Mouse (Mus musculus) left cerebral cortex, postnatal 36 days (tissue): ENCODE data around the gene Icam4. TPM values are rescaled to one million over a fixed set of nuclear protein-coding genes. Genes with fewer than 3 reads are reported as not detected.
"Not testable (repeated sequence)": the region's sequence is repeated elsewhere in the genome, so short reads cannot be mapped to it uniquely, and the experiment has no call there.

ENCODE experiments used
- DNase-seq, 2 experiments: peaks; one replicate each; pipeline ENCODE4 v3.0.0; 2021 to 2022; ENCODE audit warnings: low spot score in 2 of 2, mixed read lengths in 1 of 2
- intact Hi-C: fragments of 180-260 bp; cut with DNase I; formaldehyde crosslinking; loops from one replicate; pipeline ENCODE4 v1.15.1; 2025
- total RNA-seq, 2 experiments: library from RNA; stranded (reverse); gene quantifications; 2 replicates each; pipeline ENCODE4 v1.2.3; 2021

The Icam4 gene
- 1 to 10 TPM; 1.2 to 1.3 TPM for total RNA-seq

- intact Hi-C loops: loop anchor here (5.0 kb wide), 1 partner anchor 103 kb away; the partner anchor contains the start of gene Tyk2
- peak; percentile 64 to 71 for DNase-seq
These were observed at the start of gene Icam4 for GRCm38 (mm10) chr9:21029291-21030054. TSS of gene Icam4 (plus strand) at chr9:21029373.

- no peak for DNase-seq
- intact Hi-C loops: no loop called here
These were observed 49.4 kb upstream of the Icam4 start for GRCm38 (mm10) chr9:20979769-20980168.

GRCm38 (mm10) chr9:20982171-20982570, 47.0 kb upstream of the Icam4 start:
- intact Hi-C loops: no loop called here
- no peak for DNase-seq

DNA sequence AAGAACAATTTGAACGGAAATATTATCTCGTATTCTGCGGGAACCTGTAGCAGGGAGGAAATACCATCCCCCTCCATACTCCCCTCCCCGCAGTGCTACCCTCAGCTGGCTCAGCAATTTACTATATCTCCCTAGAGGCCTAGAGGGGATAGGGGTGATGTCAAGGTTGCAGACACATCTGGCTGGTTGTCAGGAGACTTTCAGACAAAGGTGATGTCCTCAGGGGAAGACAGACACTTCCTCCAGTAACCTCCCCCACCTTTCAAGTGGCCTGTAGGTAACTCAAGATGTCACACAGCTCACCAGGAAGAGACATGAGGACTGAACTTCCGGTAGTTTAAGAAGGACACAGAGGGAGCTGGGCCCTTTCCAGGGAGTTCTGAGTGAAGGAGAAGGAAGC, 46.0 kb upstream of the Icam4 start:
- DNase-seq: no peak
- intact Hi-C loops: no loop called here

- intact Hi-C loops: no loop called here
- DNase-seq: no peak
These were observed 42.1 kb upstream of the Icam4 start for GRCm38 (mm10) chr9:20986952-20987686.

DNA sequence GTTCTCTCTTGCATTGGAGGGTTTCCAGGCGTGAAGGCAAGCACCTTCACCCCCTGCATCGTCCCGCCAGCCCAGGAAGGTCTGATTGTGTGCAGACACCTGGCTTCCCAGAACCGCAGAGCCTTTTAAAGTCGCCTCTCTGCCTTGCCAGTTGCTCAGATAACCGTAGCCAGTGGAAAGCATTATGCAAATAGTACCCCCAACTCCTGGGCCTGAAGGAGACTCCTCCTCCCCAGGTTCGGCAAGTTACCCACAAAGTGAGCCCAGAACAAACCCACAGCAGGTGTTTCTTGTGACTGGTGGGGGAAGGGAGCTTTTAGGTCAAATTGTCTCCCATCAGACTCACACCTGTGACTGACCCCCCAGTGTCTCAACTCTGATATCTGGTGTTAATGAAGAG, 41.2 kb upstream of the Icam4 start:
- no peak for DNase-seq
- intact Hi-C loops: no loop called here

DNA sequence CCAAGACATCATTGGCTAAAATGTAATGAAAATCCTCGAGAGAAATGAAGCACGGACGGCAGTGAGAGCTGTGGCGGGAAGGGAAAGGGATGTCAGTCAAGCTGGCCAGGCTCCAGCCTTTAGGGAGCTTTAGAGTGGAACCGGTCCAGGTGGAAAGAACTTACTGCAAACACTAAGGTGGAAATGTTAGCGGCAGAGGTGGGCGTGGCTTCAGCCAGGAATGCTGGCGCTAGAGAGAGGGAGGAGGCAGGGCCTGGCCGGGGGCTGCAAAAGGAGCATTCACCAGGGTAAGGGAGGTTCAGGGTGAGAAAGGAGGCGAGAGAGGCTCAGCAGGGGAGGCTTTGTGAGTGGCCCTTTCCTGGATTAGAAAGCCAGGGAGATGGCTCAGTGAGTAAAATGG, 38.3 kb upstream of the Icam4 start:
- intact Hi-C loops: no loop called here

GRCm38 (mm10) chr9:20991587-20991986, 37.6 kb upstream of the Icam4 start:
- no peak for DNase-seq
- intact Hi-C loops: no loop called here

More for the DNA sequence above, 38.3 kb upstream of the Icam4 start:
- DNase-seq: no peak

- intact Hi-C loops: no loop called here
- DNase-seq: no peak
These were observed 35.8 kb upstream of the Icam4 start for GRCm38 (mm10) chr9:20993165-20993898.

GRCm38 (mm10) chr9:20995069-20995468, 34.1 kb upstream of the Icam4 start:
- intact Hi-C loops: loop anchor here (5.0 kb wide), 1 partner anchor 93 kb away; no protein-coding TSS in a partner anchor
- DNase-seq: no peak

DNA sequence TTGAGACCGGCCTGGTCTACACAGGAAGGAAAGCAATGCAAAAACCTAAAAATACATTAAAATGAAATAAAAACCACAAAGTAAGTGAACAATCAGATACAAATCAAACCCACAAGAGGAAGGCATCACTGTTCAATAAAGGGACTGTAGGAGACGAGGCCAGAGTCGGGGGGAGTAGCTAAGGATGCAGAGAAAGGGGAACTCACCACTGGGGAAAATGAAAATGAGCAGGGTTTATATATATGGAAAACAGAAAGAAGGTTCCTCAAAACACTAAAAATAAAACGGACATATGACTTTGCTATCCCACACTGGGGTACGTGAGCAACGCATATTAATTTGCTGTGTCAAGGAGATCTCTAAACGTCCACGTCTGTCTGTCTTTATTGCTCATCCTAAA, 32.1 kb upstream of the Icam4 start:
- no peak for DNase-seq
- intact Hi-C loops: loop anchor here (5.0 kb wide), 1 partner anchor 95 kb away; no protein-coding TSS in a partner anchor

GRCm38 (mm10) chr9:20998337-20998736, 30.8 kb upstream of the Icam4 start:
- not testable (repeated sequence) for DNase-seq
- intact Hi-C loops: loop anchor here (5.0 kb wide), 1 partner anchor 96 kb away; no protein-coding TSS in a partner anchor

DNA sequence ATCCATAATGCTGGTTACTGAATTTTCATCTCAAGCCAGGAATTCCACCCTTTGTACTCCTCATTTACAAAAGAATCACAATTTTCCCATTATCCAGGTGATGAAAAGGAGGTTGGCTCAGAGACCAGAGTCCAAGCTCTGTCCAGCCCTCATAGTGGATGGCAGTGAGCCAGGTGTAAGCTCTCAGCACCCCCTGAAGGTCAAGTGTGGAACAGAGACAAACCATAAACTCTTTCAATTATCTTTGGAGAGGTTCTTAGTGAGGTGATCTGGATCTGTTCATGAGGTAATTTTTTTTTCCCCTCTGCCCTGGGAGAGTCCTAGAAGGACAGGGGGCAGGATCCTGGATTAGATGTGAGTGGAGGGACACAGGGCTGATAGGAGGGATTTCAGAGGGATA, 28.4 kb upstream of the Icam4 start:
- intact Hi-C loops: no loop called here
- no peak for DNase-seq

DNA sequence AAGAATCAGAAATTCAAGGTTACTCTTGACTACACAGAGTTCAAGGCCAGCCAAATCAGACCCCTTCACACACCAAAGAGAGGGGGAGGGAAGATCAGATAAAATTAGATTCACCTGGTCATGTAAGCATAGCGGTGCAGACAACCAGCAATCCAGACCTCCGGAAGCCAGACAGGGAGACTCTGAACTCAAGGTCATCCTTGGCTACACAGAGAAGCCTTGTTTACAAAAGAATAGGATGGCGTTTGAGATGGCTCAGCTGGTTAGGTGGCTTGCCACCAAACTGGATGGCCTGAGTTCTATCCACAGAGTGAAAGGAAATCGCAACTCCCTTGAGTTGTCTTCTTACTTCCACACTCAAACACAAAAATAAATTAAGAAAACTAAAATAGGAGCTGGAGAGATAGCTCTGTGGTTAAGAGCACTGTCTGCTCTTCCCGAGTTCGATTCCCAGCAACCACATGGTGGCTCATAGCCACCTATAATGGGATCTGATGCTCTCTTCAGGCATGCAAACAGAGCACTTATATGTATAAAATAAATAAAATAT, 27.4 kb upstream of the Icam4 start:
- intact Hi-C loops: loop anchor here (2.0 kb wide), 1 partner anchor 49 kb away; no protein-coding TSS in a partner anchor

DNA sequence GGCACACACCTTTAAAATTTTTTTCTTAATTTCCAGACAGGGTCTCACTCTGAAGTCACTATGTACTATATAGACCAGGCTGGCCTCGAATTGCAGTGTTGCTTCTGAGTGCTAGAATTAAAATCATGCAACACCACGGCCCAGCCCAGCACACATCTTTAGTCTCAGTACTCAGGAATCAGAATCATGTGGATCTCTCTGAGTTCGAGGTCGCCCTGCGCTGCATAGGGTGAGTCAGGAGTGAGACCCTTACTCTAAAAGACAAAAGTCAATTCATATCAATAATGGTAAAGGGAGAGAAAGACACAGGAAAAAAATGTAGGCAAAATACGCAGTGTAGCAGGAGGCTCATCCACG, 26.9 kb upstream of the Icam4 start:
- intact Hi-C loops: loop anchor here (2.0 kb wide), 1 partner anchor 49 kb away; no protein-coding TSS in a partner anchor
- no peak for DNase-seq

More for the DNA sequence above, 27.4 kb upstream of the Icam4 start:
- no peak for DNase-seq

GRCm38 (mm10) chr9:21002627-21003551, 26.3 kb upstream of the Icam4 start, which contains the start of gene Mrpl4:
TSS of gene Mrpl4 (plus strand) at chr9:21002738.
- peak; percentile 92 to 94 for DNase-seq
- intact Hi-C loops: loop anchor here (2.0 kb wide), 1 partner anchor 50 kb away; no protein-coding TSS in a partner anchor

DNA sequence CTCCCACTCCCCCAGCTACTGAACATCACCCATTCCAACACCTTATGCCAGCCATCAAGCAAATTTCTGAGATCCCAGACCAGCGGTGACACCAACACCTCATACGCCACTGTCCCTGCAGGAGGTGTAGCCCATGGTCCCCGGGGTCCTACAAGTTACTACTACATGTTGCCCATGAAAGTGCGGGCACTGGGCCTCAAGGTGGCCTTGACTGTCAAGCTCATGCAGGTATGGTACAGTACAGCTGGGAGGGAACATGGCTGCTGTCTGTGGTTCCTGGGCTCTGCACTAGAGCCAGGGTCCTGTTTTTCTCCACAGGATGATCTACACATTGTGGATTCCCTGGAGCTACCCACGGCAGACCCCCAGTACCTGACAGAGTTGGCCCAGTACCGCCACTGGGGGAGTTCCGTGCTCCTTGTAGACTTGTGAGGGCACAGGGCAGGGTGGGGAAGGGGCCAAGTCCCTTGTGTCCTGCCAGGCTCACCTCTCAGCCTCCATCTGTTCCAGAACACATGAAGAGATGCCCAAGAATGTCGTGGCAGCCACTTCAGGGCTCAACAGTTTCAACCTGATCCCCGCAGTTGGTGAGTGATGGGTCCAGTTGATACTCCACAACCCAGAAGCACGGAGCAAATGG, 21.7 kb upstream of the Icam4 start:
- no peak for DNase-seq
- intact Hi-C loops: no loop called here

DNA sequence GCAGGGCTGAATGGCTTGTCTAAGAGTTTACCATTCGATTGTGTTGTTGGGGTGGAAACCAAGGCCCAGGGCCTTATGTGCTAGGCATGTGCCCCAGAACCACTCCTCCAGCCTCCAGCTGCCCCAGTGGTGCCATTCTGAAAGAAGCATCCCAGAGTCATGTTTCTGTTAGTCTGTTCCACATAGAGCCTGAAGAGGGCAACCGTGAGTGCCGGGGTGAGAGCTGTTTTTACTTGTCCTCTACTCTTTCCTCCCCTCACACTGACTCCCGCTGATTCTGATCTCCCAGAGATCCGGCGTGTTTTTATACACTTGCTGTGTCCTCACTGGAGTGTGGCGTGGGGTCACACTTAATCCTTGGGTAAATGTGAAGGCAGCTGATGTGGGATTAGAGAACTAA, 21.2 kb upstream of the Icam4 start:
- intact Hi-C loops: no loop called here
- DNase-seq: no peak
